Mouse (Mus musculus) spleen, embryonic (tissue): ENCODE measurements around the gene Tspyl2.
"Not testable (repeated sequence)": the region's sequence is repeated elsewhere in the genome, so short reads cannot be mapped to it uniquely, and the experiment has no call there.

Experiments
- CTCF ChIA-PET: fragments of 350-600 bp; sonication (Branson Sonifier 250); formaldehyde crosslinking; loops from one replicate; lab custom pipeline; 2022; lab: Charles Lee

Gene Tspyl2

DNA sequence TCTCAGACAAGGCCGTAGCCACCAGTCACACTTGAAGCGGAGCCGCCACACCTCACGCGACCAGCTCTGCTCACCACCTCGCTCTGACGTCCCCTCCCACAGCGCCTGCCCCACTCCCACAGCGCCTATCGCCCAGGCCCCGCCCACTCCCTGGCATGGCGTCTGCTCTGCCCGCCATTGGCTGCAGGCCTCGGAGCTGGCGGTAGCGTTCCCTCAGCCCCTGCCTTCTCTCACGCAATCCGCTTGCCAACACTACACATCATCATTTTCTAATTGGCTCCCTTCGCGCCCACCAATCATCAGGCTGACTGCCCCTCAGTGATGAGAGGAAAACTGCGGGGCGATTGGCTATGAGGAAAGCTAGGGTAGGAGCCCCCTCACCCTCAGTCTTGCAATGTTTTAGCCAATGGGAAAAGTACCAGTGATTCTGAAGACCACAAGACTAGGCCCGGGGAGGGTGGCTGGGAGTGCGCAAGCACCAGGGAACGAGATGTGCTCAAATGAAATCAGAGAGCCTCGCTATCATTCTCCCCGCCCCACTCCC, at the start of gene Tspyl2:
Gene Tspyl2, minus strand, starts transcription at position 68 of the 544 bp plus-strand sequence.
- CTCF ChIA-PET: no interaction called here

DNA sequence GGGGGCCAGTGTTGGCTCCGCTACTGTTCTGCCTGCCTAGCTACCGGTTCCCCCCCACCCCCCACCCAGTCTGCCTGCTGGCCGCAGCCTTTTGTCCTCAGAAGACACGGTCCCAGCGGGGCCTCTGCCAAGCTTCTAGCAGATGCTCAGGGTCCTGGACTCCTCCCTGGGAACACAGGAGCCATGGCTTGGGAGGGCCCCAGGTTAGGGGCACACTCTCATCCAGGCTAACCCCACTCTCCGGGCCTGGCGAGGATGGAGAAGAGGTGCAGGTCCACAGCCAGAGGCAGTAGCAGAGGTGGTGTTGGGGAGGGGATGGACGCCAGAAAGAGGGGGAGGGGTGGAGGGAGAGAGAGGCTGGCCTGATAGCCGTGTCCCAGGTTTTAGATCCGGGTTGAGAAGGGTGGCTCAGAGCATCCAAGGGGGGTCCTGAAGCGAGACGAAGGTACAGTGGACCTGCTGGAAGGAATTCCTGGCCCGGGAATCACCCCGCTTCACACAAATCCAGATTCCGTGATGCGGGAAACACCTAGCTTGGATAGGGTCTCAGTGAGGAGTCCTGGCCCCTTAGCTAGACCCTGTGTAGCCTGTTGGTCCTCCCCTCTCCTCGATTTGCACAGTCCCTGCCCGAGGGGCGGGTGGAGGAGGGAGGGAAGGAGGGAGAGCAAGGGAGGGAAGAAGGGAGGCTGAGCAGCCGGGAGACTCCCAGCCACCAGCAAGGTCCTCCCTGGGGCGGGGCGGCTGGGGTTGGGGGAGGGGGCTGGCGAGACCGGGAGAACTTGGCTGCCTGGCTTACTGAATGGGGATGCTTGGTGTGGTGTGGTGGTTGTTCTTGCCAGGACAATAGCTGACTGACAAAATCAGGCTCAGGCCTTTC, 26.4 kb upstream of the Tspyl2 start, which contains the start of gene Gpr173:
Gene Gpr173, minus strand, starts transcription at position 308 of the 877 bp plus-strand sequence.
- CTCF ChIA-PET: no interaction called here

DNA sequence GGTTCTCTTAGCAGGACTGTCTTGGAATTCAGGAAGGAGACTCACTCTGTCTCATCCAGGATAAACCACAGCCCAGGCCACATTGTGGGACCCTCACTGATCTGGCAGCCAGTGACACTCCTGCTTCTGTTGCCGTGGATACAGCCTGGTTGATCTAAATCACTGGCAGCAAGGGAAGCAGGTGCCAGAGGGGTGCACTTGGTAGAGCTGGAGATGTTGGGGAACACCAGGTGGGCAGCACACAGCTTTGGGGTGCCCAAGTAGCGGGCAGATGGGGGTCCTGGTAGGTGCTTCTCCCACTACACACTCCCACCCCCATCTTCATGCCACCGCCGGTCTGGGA, 25.8 kb upstream of the Tspyl2 start:
- CTCF ChIA-PET: no interaction called here

DNA sequence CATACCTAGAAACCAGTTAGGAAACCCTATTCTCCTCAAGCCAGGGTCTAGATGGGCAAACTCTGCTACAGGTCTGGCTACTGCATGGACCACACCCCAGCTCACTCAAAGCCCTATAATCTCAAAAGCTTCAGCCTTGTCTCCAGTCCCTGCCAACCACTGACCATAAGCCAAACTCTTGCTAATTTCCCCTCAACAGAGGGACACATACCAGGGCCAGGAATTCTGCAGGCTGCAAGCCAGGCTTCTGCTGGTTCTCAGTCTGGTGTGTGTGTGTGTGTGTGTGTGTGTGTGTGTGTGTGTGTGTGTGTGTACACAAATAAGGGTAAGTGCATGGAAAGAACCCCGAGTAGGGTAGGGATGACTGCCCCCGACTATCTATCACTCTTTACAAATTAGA, 24.2 kb upstream of the Tspyl2 start:
- CTCF ChIA-PET: no interaction called here

DNA sequence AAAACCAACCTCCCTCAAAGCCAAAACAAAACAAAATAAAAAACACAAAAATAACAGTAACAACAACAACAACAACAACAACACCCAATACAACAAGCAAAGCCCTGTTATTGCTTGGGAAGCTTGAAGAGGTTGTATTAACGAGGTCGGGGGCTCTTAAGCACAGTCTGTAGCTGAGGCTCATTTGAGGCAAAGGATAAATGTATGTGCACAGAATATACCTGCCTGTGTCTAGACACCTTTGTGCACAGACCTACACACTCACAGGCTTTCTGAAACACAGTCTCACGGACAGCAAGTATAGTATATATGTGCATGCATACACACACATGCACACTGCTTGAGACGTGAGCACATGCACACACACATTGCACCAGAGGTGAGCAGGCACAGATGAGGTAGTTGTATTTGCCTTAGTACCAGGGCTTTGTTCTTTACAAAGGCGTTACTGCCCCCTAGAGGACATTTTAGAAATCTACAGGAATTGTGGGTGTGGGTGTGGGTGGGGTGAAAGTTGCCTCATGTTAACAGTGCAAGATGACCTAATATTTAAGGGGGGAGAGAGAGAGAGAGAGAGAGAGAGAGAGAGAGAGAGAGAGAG, 10.4 kb upstream of the Tspyl2 start:
- CTCF ChIA-PET: no interaction called here

DNA sequence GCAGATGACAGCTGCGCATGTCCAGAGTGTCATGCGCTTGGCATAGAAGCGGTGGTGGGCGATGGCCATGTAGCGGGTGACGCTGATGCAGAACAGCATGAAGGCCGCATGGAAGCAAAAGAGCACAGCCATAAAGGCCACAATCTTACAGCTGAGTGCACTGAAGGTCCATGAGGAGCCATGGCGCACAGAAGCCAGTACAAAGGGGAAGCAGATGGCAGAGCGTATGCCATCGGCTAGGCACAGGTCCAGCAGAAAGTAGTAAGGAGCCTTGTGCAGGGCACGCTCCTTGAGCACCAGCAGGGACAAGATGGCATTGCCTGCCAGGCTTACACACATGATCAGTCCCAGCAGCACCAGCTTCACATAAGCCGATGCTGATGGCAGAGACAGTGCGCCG, 4.8 kb upstream of the Tspyl2 start:
- CTCF ChIA-PET: interaction anchor here (1.1 kb wide), 1 partner anchor 23 kb away, joined by 3 read pairs; no protein-coding TSS in a partner anchor

DNA sequence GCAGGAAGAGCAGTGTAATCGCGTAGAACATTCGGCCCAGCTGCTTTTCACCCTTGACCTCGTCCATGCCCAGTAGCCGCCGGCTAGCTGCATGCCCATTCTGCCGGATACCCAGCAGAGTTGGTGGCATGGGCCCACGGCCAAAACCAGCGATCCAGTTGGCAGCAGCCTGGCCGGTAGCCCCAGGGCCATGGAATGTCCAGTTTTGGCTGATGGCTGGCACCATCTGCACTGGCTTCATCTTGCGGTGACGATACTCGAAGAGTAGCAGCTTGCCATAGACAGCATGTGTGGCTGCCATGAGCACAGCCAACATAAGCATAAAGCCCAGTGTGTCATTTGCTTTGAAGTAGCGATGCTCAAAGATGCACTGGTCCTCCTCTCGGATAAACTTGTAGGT, 4.4 kb upstream of the Tspyl2 start:
- CTCF ChIA-PET: interaction anchor here (1.1 kb wide), 1 partner anchor 23 kb away, joined by 3 read pairs; no protein-coding TSS in a partner anchor

DNA sequence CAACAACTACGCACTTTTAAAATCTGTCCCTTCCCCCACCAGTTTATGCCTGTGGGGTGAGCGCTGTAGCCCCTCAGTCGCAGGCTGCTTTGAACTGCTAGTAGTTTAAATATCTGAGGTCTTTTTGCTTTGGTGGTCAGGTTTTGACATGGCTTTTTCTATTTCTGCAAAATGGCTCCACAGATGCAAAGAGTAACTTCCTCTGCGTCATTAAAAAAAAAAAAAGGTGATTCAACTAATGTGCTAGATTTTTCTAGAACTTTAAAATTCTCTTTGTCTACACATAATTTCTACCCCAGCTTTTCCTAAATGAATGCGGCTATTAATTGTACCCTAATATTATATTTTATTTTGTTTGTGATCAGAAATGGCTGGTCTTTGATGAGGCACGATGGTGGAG, 678 bp upstream of the Tspyl2 start:
- CTCF ChIA-PET: interaction anchor here (0.7 kb wide), 1 partner anchor 11 kb away, joined by 3 read pairs; no protein-coding TSS in a partner anchor

DNA sequence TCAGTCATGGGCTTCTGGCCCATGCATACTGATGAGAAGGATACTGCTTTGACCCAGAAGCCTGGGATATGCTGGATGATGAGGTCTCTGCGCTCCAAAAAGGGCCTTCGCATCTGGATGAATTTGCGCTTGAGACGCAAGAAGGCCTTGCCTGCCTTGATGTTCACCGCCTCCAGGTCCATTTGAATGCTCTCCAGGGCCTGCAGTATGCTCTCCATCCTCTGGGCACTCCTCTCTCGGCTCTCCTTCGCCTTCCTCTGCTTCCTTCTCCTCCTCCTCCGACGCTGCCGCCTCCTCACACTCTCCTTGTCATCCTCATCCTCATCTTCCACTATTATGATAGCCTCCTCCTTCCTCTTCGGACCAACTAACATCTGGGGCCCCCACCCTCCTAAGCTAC, 729 bp downstream of the Tspyl2 start:
- CTCF ChIA-PET: no interaction called here

DNA sequence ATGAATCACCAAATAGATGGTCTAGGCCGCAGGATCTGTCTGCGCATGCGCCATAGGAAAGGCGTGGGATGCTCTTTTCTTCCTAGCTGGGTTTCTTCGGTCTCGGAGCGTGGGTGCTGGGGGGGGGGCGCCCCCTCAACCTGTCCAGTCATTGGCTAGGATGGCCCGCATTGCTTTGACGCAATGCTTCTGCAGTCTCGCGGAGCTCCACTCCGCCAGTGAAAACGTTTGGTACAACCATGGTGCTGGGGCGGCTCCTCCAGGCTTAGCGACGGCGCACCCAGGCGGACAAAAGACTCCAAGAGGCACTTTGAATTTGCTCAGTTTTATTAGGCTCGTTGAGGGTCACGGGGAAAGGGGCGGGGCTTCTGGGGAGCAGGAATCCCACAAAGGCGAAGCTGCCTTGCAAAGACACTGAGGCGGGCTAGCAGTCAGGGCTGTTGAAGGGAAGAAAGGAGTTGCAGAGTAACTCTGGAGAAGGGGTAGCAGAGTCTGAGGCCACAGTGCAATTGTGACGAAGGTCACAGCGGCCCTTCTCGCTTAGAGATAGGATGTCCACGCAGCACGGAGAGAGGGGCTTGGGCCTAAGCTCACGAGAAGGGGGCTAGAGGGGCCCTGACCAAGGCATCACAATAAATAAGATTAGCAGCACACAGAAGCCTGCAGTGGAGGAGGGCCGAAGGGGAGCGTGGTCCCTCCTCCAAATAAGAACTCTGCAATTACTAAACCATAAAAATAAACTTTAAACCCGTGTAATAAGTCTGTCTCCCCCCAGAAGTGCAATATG, 5.5 kb downstream of the Tspyl2 start:
- CTCF ChIA-PET: interaction anchor here (0.6 to 0.7 kb wide), 2 partner anchors 75 to 104 kb away, joined by 4 to 7 read pairs; no protein-coding TSS in a partner anchor

DNA sequence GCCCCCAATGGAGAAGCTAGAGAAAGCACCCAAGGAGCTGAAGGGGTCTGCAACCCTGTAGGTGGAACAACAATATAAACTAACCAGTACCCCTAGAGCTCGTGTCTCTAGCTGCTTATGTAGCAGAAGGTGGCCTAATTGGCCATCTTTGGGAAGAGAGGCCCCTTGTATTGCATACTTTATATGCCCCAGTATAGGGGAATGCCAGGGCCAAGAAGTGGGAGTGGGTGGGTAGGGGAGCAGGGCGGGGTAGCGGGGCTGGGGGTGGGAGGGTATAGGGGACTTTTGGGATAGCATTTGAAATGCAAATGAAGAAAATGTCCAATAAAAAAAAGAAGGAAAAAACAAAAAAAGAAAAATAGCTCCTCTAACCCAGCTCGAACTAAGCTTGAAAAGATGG, 6.1 kb downstream of the Tspyl2 start:
- CTCF ChIA-PET: interaction anchor here (0.6 kb wide), 1 partner anchor 104 kb away, joined by 7 read pairs; no protein-coding TSS in a partner anchor

DNA sequence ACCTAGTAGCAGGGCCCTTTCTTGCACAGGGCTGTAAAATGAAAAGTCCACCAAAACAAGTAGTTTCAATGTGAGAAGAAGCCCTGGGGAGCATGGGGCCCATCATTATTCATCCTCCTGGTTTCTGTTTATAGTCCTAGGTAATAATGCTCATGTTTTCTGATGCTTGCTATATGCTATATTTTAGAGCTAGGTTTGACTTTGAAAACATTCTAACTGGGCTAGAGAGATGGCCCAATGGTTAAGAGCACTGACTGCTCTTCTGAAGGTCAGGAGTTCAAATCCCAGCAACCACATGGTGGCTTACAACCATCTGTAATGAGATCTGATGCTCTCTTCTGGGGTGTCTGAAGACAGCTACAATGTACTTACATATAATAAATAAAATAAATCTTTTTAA, 12.8 kb downstream of the Tspyl2 start:
- CTCF ChIA-PET: interaction anchor here (0.7 kb wide), 1 partner anchor 14 kb away, joined by 3 read pairs; no protein-coding TSS in a partner anchor

DNA sequence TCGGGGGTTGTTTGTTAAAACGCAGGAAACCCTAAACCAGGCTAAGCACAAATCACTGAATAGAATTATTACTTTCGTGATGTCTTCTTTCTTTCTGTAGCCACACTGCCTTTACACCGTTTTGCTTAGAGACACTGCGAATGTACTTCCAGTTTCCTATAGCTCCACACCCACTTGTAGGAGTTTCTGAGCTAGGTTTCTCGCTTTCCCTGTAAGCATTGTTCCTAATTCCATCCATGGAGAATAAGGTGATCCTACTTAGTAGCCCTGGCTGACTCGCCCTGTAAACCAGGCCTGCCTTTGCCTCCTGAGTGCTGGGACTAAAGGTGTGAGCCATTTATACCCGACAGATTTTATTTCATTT, 14.6 kb downstream of the Tspyl2 start:
- CTCF ChIA-PET: no interaction called here

DNA sequence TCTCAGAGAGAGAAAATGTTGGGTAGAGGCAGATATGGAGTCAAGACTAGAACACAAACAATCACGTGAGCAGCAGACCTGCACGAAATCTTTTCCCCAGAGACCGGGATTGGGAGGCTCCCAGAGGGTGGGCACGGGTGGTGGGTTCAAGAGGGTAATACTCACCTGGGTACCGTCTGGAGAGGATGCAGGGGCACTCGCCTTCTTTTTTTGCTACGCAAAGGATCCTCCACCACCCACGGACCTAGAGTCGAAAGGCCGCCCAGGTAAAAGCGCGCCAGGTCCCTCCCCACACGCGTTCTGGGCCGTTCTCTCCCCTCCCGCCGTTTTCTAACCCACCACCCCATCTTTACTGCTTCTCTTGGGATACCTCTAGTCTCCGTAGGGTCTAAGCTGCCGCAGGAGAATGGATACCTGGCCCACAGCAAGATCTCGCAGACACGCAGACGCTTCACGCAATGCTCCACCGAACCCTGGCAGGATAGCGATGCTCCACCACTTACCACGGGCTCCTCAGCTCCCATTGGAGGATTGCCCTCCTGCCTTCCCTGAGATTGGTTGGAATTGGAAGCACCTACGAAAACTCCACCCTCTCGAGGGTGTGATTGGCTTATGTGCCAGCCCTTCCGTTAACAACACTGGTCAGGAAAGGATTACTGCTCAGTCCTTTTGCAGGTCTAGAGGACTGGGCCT, 15.1 kb downstream of the Tspyl2 start, which contains the start of gene Kantr:
Gene Kantr, minus strand, starts transcription at position 500 of the 693 bp plus-strand sequence.
- CTCF ChIA-PET: no interaction called here

DNA sequence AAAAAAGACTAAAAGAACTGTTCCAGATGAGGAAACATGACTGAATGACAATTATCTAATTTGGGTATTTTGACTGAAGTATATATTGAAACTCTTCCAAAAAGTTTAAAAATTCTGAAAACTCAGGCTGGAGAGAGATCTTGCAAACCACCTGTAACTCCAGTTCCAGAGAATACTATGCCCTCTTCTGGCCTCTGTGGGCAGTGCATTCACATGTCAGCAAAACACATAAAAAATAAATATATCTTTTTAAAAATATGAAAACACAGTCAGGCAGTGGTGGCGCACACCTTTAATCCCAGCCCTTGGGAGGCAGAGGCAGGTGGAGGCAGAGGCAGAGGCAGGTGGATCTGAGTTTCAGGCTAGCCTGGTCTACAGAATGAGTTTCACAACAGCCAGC, 18.6 kb downstream of the Tspyl2 start:
- CTCF ChIA-PET: no interaction called here

DNA sequence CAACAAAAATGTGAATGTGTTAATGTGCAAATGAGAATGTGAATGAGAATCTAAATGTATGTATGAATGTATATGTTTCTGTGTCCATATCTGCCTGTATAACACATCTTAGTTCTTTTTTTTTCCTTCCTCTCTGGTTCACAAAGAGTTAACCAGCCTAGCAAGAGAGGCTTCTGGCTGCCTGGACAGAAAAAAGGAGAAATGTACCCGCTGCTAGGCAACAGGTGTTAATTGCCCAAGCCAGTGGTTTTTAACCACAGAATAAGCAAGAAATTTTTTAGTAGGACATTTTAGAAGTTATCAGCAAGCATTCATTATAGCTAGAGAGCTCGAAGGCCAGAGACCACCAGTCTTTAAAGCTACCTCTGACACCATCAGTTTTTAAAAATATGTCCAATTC, 19.4 kb downstream of the Tspyl2 start:
- CTCF ChIA-PET: no interaction called here

DNA sequence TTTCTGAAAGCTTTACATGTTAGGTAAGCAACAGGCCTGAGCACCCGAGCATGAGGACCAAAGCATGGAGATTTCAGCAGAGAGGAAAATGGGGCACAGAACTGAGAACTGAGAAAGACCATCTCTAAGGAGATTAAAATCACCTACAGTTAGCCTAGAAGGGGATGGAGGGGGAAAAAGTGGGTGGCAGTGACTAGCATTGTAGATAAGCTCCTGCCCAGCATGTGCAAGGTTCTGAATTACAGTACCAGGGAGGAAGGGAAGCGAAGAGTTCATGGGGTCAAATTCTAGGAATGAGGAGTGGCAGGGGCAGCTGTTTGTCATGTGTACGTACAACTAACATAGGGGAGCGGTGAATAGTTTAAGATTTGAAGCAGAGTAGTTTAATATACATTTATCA, 21.7 kb downstream of the Tspyl2 start:
- CTCF ChIA-PET: no interaction called here

DNA sequence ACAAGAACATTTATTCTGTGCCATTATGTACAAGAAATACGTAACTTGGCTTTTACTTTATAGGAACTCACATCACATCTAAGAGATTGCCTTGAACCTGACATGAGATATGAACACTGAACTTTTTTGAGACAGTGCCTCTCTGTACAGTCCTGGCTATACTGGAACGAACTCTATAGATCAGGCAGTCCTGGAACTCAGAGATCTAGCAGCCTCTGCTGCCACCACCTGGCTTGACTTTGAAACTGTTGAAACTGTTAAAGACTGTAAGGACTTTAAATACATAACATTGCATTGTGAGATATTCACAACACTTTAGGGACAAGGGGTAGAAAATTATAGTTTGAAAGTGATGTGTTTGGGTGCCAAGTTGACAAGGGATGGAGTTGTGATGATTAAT, 34.3 kb downstream of the Tspyl2 start:
- CTCF ChIA-PET: no interaction called here

DNA sequence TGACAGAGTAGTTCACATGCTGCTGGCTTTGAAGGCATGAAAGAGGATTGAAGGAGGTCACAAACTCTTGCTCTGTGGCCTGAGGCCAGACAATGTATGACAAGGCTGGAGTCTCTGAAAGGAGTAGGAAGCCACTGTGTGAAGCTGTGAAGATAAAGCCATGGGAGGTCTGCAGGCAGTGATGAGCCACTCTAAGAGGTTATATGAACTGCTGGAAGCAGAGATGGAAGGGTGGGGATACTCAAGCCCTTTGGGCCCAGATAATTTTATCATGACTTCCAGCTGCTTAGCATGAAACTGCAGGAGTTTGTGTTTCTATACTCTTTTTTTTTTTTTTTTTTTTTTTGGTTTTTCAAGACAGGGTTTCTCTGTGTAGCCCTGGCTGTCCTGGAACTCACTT, 34.9 kb downstream of the Tspyl2 start:
- CTCF ChIA-PET: no interaction called here

DNA sequence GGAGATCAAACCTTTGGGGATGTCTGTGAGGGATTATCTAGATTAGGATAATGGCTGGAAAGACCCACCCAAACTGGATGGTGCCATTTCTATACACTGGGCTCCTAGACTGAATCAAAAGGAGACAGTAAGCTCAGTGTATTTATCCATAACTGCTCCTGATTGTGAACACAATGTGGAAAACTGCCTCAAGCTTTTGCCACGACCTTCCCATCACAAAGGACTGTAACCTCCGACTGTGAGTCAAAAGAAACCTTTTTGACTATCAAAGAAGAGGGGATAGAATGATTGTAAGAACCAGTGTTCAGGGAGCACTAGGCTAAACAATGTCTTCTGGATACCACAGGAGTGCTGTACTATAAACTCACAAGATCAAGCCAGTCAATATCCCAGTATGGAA, 36.0 kb downstream of the Tspyl2 start:
- CTCF ChIA-PET: no interaction called here

DNA sequence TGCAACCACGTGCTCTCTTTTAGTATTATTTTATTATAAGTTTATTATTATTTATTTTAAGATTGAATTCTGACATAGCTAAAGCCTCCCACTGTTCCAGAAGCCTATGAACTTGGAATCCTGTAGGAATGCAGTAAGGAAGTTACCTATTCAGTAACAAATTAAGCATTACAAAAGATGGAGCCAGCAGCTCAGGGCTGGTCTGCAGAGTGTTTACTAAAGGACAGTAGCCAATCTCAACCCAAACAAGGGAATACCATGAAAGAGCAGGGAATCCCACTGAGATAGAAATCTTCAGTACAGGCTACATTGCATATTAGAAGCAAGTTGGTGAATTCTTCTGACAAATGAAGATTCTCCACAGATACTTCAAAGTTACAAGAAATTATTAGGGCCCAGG, 55.2 kb downstream of the Tspyl2 start:
- CTCF ChIA-PET: not testable (repeated sequence)
